Mouse (Mus musculus) brain, embryonic 14.5 days (tissue): ENCODE results near the gene Tcte1. TPM values are rescaled to one million over a fixed set of nuclear protein-coding genes. Genes with fewer than 3 reads are reported as not detected.
A peak's percentile ranks its signal among the peaks of the same experiment; 100 is the strongest.

Experiments used
- DNase-seq: peaks from one replicate; pipeline ENCODE4 v3.0.0-alpha.2; 2011; ENCODE audit warnings: low read depth
- CTCF ChIP-seq: fragments of 200-500 bp; IDR thresholded peaks from 2 replicates; pipeline ENCODE4 v1.5.1; 2012; ENCODE audit warnings: inconsistent platforms, mild to moderate bottlenecking, moderate library complexity, borderline replicate concordance; ENCODE audit not compliant: insufficient read depth, insufficient read length; ENCODE audit errors: extremely low read depth
- POLR2A ChIP-seq: fragments of 200-500 bp; IDR thresholded peaks from 2 replicates; pipeline ENCODE4 v1.6.1; 2012; ENCODE audit warnings: mild to moderate bottlenecking, inconsistent platforms, borderline replicate concordance; ENCODE audit not compliant: poor library complexity, insufficient read depth, insufficient read length, severe bottlenecking; ENCODE audit errors: extremely low read depth
- polyA plus RNA-seq: library from polyadenylated mRNA; depleted of rRNA; stranded (reverse); fragments of >200 nt; gene quantifications from 2 replicates; pipeline ENCODE4 v1.2.3, GENCODE M21; 2012; rRNA removed

Gene Tcte1
- polyA plus RNA-seq, 1 experiment: 0.92 TPM

DNA sequence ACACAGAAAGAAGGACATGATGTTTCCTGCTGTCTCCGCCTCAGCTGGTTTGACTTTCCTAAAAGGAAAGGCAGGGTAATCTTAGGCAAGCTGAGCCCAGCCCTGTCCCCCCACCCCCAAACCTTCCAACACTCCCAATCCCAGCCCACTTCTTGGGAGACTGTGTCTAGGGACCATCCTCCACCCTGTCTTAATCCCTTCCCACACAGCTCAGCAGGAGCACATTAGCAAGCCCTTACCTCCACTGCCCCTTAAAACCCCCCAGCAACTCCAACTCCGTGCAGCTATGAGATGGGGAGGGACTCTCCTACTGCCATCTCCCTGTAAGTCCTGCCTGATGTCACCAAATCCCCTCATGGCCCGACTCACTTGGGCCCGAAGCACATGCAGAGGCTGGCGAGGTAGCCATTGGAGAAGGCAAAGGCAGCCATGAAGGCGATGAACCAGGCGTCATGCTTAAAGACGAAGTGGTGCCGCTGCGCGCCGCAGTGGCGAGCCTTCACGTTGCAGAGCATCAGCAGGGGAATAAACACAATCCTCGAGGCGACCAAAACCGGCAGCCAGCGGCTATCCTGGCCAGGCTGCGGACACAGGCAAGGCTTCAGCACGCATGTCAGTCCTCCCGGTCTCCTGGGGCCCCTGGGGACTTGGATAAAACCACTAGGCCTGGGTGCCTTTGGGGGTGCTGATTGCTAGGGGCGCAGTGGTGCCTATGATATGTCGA, 62.7 kb downstream of the Tcte1 start:
- TF ChIP-seq POLR2A: no peak
- TF ChIP-seq CTCF: no peak
- DNase-seq: no peak

DNA sequence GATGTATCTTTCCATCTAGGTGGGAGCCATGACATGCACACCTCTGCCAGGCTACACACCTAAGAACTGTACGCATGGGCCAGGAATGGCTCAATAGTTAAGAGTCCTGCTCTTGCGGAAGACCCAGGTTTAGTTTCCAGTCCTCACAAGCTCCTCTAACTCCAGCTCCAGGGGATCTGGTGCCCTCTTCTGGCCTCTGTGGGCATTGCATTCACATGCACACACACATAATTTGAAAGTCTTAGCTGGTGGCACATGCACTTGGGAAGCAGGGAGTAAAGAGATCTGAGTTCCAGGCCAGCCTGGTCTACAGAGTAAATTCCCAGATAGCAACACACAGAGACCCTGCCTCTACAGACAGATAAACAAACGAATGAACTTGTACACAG, 63.2 kb downstream of the Tcte1 start:
- TF ChIP-seq CTCF (peak; percentile 31; the same call in 1 of the 2 replicates), POLR2A (no peak)
- no peak for DNase-seq

DNA sequence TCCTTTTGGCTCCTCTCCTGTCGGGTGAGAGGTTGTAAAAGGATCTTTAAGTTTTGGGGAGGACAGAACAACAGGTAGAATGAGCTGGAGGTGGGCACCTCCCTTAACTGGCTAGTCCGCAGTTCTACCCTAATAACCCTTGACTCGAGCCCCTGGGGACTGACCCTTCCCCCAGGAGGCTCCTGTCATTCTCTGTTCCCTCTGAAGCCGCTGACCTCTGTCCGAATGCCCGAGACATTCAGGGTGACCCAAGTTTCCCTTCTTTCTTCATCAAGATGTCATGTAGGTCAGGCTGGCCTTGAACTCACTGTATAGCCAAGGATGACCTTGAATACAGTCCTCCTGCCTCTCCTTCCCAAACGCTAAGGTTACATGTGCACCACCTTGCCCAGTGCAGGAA, 65.1 kb downstream of the Tcte1 start:
- TF ChIP-seq CTCF (no peak), POLR2A (no peak)
- DNase-seq: no peak

DNA sequence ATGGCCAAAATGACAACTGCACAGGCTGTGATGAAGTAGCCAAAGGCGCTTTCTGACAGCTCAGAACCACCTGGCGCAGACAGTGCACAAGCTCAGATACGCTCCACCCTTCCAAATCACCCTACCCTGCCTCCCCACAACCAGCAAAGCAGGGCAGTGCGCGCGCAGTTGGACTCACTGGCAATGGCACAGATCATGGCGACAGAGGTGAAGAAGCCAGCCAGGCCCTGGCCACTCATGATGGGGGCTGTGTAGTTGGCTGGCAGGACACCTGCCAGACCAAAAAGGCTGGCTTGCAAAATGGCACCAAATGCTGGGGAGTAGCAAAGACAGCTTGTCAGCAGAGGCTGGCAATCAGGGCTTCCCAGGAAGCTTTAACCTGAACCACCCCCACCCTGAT, 66.0 kb downstream of the Tcte1 start:
- TF ChIP-seq POLR2A: no peak
- TF ChIP-seq CTCF: no peak
- DNase-seq: no peak

DNA sequence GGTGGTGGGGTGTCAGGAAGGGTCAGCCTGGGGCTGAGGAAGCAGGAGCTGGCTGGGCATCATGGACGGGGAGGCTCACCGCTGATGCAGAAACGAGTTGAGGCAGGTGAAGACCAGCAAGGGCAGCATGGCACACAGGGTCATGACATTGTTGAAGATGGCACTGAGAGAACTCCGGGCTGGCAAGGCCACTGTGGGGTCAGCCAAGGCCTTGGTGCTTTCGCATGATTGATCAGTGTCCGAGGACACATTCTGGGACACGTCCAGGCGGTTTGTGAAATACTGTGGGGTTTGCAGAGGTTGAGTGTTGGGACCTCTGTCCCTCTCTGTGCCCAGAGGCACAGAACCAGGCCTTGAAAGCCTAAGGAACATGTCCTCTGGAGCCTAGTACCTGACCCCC, 66.6 kb downstream of the Tcte1 start:
- DNase-seq: no peak
- TF ChIP-seq CTCF (no peak), POLR2A (no peak)

DNA sequence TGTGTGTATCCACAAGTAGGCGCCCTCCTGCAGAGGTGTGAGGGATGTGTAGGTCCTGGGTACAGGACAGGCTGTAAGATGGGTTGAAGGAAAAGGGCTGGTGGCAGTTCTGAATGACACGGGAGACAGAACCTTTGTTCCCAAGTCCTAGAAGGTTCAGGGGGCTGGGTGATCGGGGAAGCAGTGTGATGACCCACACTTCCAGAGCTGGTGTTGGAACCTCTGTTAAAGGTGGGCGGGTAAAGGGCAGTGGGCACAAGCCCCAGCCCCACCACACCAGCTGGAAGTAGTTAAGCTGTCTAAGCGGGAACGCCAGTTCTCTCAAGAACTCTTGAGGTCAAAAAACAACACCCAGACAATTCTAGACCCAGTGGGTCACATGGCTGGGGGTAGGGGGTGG, 67.2 kb downstream of the Tcte1 start:
- no peak for TF ChIP-seq POLR2A
- no peak for DNase-seq

DNA sequence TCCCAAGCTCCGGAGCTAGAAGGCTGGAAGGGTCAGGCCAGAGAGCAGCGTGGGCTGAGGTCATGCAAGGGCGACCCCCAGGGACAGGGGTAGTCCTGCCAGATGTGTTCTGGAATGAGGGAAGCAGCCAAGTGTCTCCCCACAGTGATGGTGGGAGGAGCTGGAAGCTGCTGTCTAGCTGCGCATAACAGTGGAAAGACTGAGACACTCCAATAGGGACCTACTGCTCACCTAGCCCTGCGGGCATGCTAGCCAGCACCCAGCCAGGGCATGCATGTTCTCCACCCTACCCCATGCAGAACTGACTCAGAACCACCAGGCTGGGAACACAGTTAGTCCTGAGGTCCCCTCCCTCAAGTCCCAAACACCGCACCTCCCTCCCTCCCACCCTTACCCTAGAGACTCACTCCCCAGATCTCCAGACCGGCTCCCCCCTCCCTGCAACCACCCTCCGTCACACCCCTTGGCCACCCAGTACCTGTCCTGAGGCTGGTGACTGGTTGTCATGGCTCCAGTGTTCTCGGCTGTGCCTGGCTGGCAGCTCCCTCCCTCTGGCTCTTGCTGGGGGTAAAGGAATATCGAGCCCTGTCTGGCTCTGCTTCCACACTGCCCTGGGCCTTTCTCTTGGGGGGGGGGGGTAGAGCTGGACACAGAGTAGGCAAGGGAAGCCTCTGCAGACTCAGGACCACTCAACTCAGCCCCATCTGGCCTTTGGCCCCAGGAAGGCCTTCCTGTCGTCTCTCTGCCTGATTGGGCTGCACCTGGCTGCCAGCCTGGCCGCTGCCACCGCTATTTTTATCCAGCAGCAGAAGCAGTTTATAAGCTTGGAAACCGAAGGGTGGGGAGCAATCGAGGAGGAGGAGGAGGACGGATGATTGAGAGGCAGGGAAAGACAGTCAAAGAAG, 68.7 kb downstream of the Tcte1 start:
- no peak for DNase-seq

More for the DNA sequence above, 68.7 kb downstream of the Tcte1 start:
- TF ChIP-seq POLR2A: no peak
- TF ChIP-seq CTCF: no peak

Other genes starting within 250 kb of the Tcte1 start
- gene Cdc5l, start 89.7 kb upstream of the Tcte1 start, polyA plus RNA-seq: 31.0 and 41.3 TPM in 2 replicates
- 0.97 and 1.3 TPM in 2 replicates for gene Spats1, start 48.0 kb upstream of the Tcte1 start, polyA plus RNA-seq
- gene Aars2, start 16.6 kb upstream of the Tcte1 start, polyA plus RNA-seq: 21.0 and 23.3 TPM in 2 replicates
- 33.3 and 46.5 TPM in 2 replicates for gene Tmem151b, start 26.2 kb downstream of the Tcte1 start, polyA plus RNA-seq
- 2.8 and 3.4 TPM in 2 replicates for gene Nfkbie, start 32.3 kb downstream of the Tcte1 start, polyA plus RNA-seq
- 79.5 and 89.1 TPM in 2 replicates for gene Slc35b2, start 40.4 kb downstream of the Tcte1 start, polyA plus RNA-seq
- 677 and 1,066 TPM in 2 replicates for gene Hsp90ab1, start 49.8 kb downstream of the Tcte1 start, polyA plus RNA-seq
- gene Slc29a1, start 76.2 kb downstream of the Tcte1 start, polyA plus RNA-seq: 43.6 and 60.9 TPM in 2 replicates
- 0.42 and 0.92 TPM in 2 replicates for gene Mymx, start 78.7 kb downstream of the Tcte1 start, polyA plus RNA-seq
- 0.13 and 0.62 TPM in 2 replicates for gene Capn11, start 135.9 kb downstream of the Tcte1 start, polyA plus RNA-seq
- gene Mrpl14, start 162.9 kb downstream of the Tcte1 start, polyA plus RNA-seq: 74.8 and 101 TPM in 2 replicates
- 306 and 323 TPM in 2 replicates for gene Tmem63b, start 163.5 kb downstream of the Tcte1 start, polyA plus RNA-seq
- 0.21 TPM in 1 of 2 replicates, not detected in the other for gene 1600014C23Rik, start 210.4 kb downstream of the Tcte1 start, polyA plus RNA-seq